Mouse (Mus musculus) hindbrain, embryonic 13.5 days (tissue): ENCODE measurements around the gene Otogl. TPM values are rescaled to one million over a fixed set of nuclear protein-coding genes. Genes with fewer than 3 reads are reported as not detected.

ENCODE experiments used
- ATAC-seq: fragments of 200-750 bp; cut with Nextera tagmentation; 2 replicates; pipeline ENCODE4 v1.8.0; 2017; ENCODE audit warnings: moderate TSS enrichment; ENCODE audit not compliant: low FRiP score
- H3K27ac ChIP-seq: fragments of 300-500 bp; sonication (generic); 2 replicates; pipeline ENCODE4 v1.5.1; 2015; ENCODE audit warnings: inconsistent platforms, mild to moderate bottlenecking, moderate library complexity
- H3K27me3 ChIP-seq: fragments of 300-500 bp; sonication (generic); 2 replicates; pipeline ENCODE4 v1.6.1; 2015; ENCODE audit warnings: mild to moderate bottlenecking, inconsistent platforms
- H3K36me3 ChIP-seq: fragments of 300-500 bp; sonication (generic); 2 replicates; pipeline ENCODE4 v1.6.1; 2015; ENCODE audit warnings: mild to moderate bottlenecking, inconsistent platforms
- H3K4me1 ChIP-seq: fragments of 300-500 bp; sonication (generic); replicated peaks from 2 replicates; pipeline ENCODE4 v1.6.1; 2015; ENCODE audit warnings: inconsistent platforms
- H3K4me2 ChIP-seq: fragments of 300-500 bp; sonication (generic); 2 replicates; pipeline ENCODE4 v1.6.1; 2015; ENCODE audit warnings: inconsistent platforms, mild to moderate bottlenecking, moderate library complexity
- H3K4me3 ChIP-seq: fragments of 300-500 bp; sonication (generic); 2 replicates; pipeline ENCODE4 v1.5.1; 2015; ENCODE audit warnings: mild to moderate bottlenecking, inconsistent platforms
- H3K9ac ChIP-seq: fragments of 300-500 bp; sonication (generic); 2 replicates; pipeline ENCODE4 v1.6.1; 2015; ENCODE audit warnings: mild to moderate bottlenecking, inconsistent platforms
- H3K9me3 ChIP-seq: fragments of 300-500 bp; sonication (generic); 2 replicates; pipeline ENCODE4 v1.6.1; 2016; ENCODE audit warnings: inconsistent platforms
- WGBS: fragments of 180-500 bp; shearing (Covaris S2); methylation state at CpG from one replicate; pipeline ENCODE4 v1.1.7; 2015; 5-methylcytosine and 5-hydroxymethylcytosine counted together
- polyA plus RNA-seq: library from polyadenylated mRNA; unstranded; fragments of >200 nt; fragmentation: Nextera tagmentation; extraction: Ambion mirVana; gene quantifications from 2 replicates; pipeline ENCODE4 v1.2.1, GENCODE M21; 2015

Otogl gene
- 0.03 TPM in 1 of 2 replicates, not detected in the other for polyA plus RNA-seq

- WGBS = 56% methylated on average over 7 of the region's 7 CpGs
- Histone ChIP-seq H3K9me3 (peaks cover 7% of the 10 kb centered on the region; the same call in 1 of the 2 replicates), H3K27ac (no peak within 1 kb of the TSS)
Observed at GRCm38 (mm10) chr10:107912084-107912573, at the start of gene Otogl. TSS of gene Otogl (minus strand) at chr10:107912134.

GRCm38 (mm10) chr10:107956588-107956987, 44.7 kb upstream of the Otogl start:
- 85% methylated on average over 5 of the region's 5 CpGs for WGBS

More at GRCm38 (mm10) chr10:107912084-107912573, at the start of gene Otogl:
- Histone ChIP-seq H3K27me3 (no peaks in the 10 kb centered on the region), H3K9ac (no peak within 1 kb of the TSS), H3K36me3 (no peaks in the 10 kb centered on the region), H3K4me3 (no peak within 1 kb of the TSS), H3K4me2 (no peak within 1 kb of the TSS), H3K4me1 (no peaks in the 10 kb centered on the region)
- ATAC-seq = no peak

GRCm38 (mm10) chr10:107954444-107954843, 42.5 kb upstream of the Otogl start:
- Histone ChIP-seq H3K9me3 (no peaks in the 10 kb centered on the region), H3K4me2 (no peak overlapping the region), H3K9ac (no peak overlapping the region), H3K36me3 (no peaks in the 10 kb centered on the region), H3K4me1 (no peaks in the 10 kb centered on the region), H3K27me3 (no peaks in the 10 kb centered on the region), H3K4me3 (no peak overlapping the region), H3K27ac (no peak overlapping the region)
- no peak for ATAC-seq
- 67% methylated on average over 6 of the region's 6 CpGs for WGBS

More at GRCm38 (mm10) chr10:107956588-107956987, 44.7 kb upstream of the Otogl start:
- Histone ChIP-seq H3K27me3 (no peaks in the 10 kb centered on the region), H3K4me3 (no peak overlapping the region), H3K27ac (no peak overlapping the region), H3K9ac (no peak overlapping the region), H3K36me3 (no peaks in the 10 kb centered on the region), H3K9me3 (no peaks in the 10 kb centered on the region), H3K4me2 (no peak overlapping the region), H3K4me1 (no peaks in the 10 kb centered on the region)
- ATAC-seq = no peak

GRCm38 (mm10) chr10:107951596-107951995, 39.7 kb upstream of the Otogl start:
- no peak overlapping the region for H3K4me3 ChIP-seq
- H3K4me2 ChIP-seq = no peak overlapping the region
- no peaks in the 10 kb centered on the region for H3K4me1 ChIP-seq
- no peak overlapping the region for H3K9ac ChIP-seq
- H3K9me3 ChIP-seq = no peaks in the 10 kb centered on the region
- 94% methylated on average over 6 of the region's 6 CpGs for WGBS
- H3K36me3 ChIP-seq = no peaks in the 10 kb centered on the region
- no peak for ATAC-seq
- H3K27me3 ChIP-seq = no peaks in the 10 kb centered on the region
- no peak overlapping the region for H3K27ac ChIP-seq

- H3K36me3 ChIP-seq = no peaks in the 10 kb centered on the region
- H3K9ac ChIP-seq = no peak overlapping the region
- no peak overlapping the region for H3K27ac ChIP-seq
- ATAC-seq = no peak
- H3K4me3 ChIP-seq = no peak overlapping the region
- WGBS = 90% methylated on average over 5 of the region's 5 CpGs
- H3K27me3 ChIP-seq = no peaks in the 10 kb centered on the region
- H3K9me3 ChIP-seq = no peaks in the 10 kb centered on the region
- H3K4me2 ChIP-seq = no peak overlapping the region
- H3K4me1 ChIP-seq = no peaks in the 10 kb centered on the region
Observed at GRCm38 (mm10) chr10:107949945-107950344, 38.0 kb upstream of the Otogl start.

GRCm38 (mm10) chr10:107948647-107949046, 36.7 kb upstream of the Otogl start:
- no peak overlapping the region for H3K9ac ChIP-seq
- ATAC-seq = no peak
- WGBS = 86% methylated on average over 8 of the region's 8 CpGs

GRCm38 (mm10) chr10:107948038-107948437, 36.1 kb upstream of the Otogl start:
- Histone ChIP-seq H3K9me3 (no peaks in the 10 kb centered on the region), H3K27ac (no peak overlapping the region), H3K9ac (no peak overlapping the region), H3K4me3 (no peak overlapping the region), H3K36me3 (no peaks in the 10 kb centered on the region), H3K4me2 (no peak overlapping the region), H3K27me3 (no peaks in the 10 kb centered on the region), H3K4me1 (no peaks in the 10 kb centered on the region)
- 78% methylated on average over 1 of the region's 1 CpGs for WGBS
- no peak for ATAC-seq

More at GRCm38 (mm10) chr10:107948647-107949046, 36.7 kb upstream of the Otogl start:
- Histone ChIP-seq H3K4me3 (no peak overlapping the region), H3K4me1 (no peaks in the 10 kb centered on the region), H3K27ac (no peak overlapping the region), H3K9me3 (no peaks in the 10 kb centered on the region), H3K27me3 (no peaks in the 10 kb centered on the region), H3K36me3 (no peaks in the 10 kb centered on the region), H3K4me2 (no peak overlapping the region)

GRCm38 (mm10) chr10:107946348-107946747, 34.4 kb upstream of the Otogl start:
- Histone ChIP-seq H3K4me3 (no peak overlapping the region), H3K4me2 (no peak overlapping the region), H3K4me1 (no peaks in the 10 kb centered on the region), H3K36me3 (no peaks in the 10 kb centered on the region), H3K9ac (no peak overlapping the region), H3K9me3 (no peaks in the 10 kb centered on the region), H3K27me3 (no peaks in the 10 kb centered on the region), H3K27ac (no peak overlapping the region)
- 58% methylated on average over 5 of the region's 5 CpGs for WGBS
- no peak for ATAC-seq

GRCm38 (mm10) chr10:107943859-107944258, 31.9 kb upstream of the Otogl start:
- no peaks in the 10 kb centered on the region for H3K36me3 ChIP-seq
- H3K9ac ChIP-seq = no peak overlapping the region
- WGBS = 85% methylated on average over 3 of the region's 3 CpGs
- H3K9me3 ChIP-seq = no peaks in the 10 kb centered on the region
- no peak for ATAC-seq
- H3K4me1 ChIP-seq = no peaks in the 10 kb centered on the region
- no peak overlapping the region for H3K4me3 ChIP-seq
- H3K4me2 ChIP-seq = no peak overlapping the region
- no peak overlapping the region for H3K27ac ChIP-seq
- no peaks in the 10 kb centered on the region for H3K27me3 ChIP-seq

GRCm38 (mm10) chr10:107941188-107941900, 29.4 kb upstream of the Otogl start:
- ATAC-seq = no peak

GRCm38 (mm10) chr10:107940302-107940701, 28.4 kb upstream of the Otogl start:
- Histone ChIP-seq H3K27ac (no peak overlapping the region), H3K4me3 (no peak overlapping the region), H3K27me3 (no peaks in the 10 kb centered on the region), H3K4me2 (no peak overlapping the region), H3K9ac (no peak overlapping the region), H3K36me3 (no peaks in the 10 kb centered on the region), H3K9me3 (no peaks in the 10 kb centered on the region), H3K4me1 (no peaks in the 10 kb centered on the region)
- 85% methylated on average over 6 of the region's 6 CpGs for WGBS
- no peak for ATAC-seq

More at GRCm38 (mm10) chr10:107941188-107941900, 29.4 kb upstream of the Otogl start:
- Histone ChIP-seq H3K27me3 (no peaks in the 10 kb centered on the region), H3K4me3 (no peak overlapping the region), H3K9ac (no peak overlapping the region), H3K4me1 (no peaks in the 10 kb centered on the region), H3K9me3 (no peaks in the 10 kb centered on the region), H3K27ac (no peak overlapping the region), H3K4me2 (no peak overlapping the region), H3K36me3 (no peaks in the 10 kb centered on the region)
- 90% methylated on average over 4 of the region's 4 CpGs for WGBS

- Histone ChIP-seq H3K9ac (no peak overlapping the region), H3K36me3 (no peaks in the 10 kb centered on the region), H3K27me3 (no peaks in the 10 kb centered on the region), H3K9me3 (no peaks in the 10 kb centered on the region), H3K27ac (no peak overlapping the region), H3K4me1 (no peaks in the 10 kb centered on the region), H3K4me2 (no peak overlapping the region), H3K4me3 (no peak overlapping the region)
- 83% methylated on average over 6 of the region's 6 CpGs for WGBS
- ATAC-seq = no peak
Observed at GRCm38 (mm10) chr10:107939821-107940220, 27.9 kb upstream of the Otogl start.

- 90% methylated on average over 3 of the region's 3 CpGs for WGBS
- no peak overlapping the region for H3K27ac ChIP-seq
- H3K4me1 ChIP-seq = peaks cover 7% of the 10 kb centered on the region; the same call in 1 of the 2 replicates
- H3K9me3 ChIP-seq = no peaks in the 10 kb centered on the region
- H3K36me3 ChIP-seq = no peaks in the 10 kb centered on the region
- no peak for ATAC-seq
- H3K9ac ChIP-seq = no peak overlapping the region
- no peak overlapping the region for H3K4me2 ChIP-seq
- H3K4me3 ChIP-seq = no peak overlapping the region
- no peaks in the 10 kb centered on the region for H3K27me3 ChIP-seq
Observed at GRCm38 (mm10) chr10:107934055-107934454, 22.1 kb upstream of the Otogl start.
